Mouse (Mus musculus) urinary bladder, adult 2 months (tissue): ENCODE measurements around the gene Dnmbp. TPM values are rescaled to one million over a fixed set of nuclear protein-coding genes. Genes with fewer than 3 reads are reported as not detected.

Experiments used
- DNase-seq: peaks from one replicate; pipeline ENCODE4 v3.0.0; 2022; ENCODE audit warnings: low spot score
- polyA plus RNA-seq: library from polyadenylated mRNA; depleted of rRNA; stranded (reverse); fragments of >200 nt; gene quantifications from 2 replicates; pipeline ENCODE4 v1.2.3, GENCODE M21; 2012

Dnmbp gene
- polyA plus RNA-seq, 1 experiment: 34.7 TPM

DNA sequence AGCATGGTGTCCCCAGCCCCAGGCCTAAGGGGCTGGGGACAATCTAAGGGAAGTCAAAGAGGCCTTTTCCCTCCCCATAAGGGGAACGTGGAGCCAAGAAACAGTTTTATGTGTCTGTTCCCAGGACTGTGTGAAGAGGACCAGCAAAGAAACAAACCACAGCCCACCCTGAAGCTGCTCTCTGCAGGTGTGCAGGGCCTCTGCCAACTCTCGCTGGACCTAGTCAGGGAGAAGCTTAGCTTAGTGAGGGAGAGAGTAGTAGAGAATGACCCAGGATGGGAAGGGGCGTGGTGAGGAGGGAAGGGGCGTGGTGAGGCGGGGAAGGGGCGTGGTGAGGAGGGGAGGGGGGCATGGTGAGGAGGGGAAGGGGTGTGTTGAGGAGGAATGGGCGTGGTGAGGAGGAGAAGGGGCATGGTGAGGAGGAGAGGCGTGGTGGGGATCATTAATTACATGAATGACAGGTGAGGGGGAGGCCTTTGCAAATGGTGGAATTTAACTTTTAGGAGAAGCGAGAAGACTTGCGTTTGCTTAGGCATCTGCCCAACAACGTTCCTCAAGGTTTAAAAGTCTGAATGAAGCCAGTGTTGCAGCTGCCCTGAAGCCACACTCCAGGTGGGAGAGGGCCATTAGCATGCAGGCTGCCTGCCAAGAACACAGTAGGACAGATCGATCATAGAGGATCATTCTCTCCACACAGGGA, 9.3 kb upstream of the Dnmbp start:
- no peak for DNase-seq

DNA sequence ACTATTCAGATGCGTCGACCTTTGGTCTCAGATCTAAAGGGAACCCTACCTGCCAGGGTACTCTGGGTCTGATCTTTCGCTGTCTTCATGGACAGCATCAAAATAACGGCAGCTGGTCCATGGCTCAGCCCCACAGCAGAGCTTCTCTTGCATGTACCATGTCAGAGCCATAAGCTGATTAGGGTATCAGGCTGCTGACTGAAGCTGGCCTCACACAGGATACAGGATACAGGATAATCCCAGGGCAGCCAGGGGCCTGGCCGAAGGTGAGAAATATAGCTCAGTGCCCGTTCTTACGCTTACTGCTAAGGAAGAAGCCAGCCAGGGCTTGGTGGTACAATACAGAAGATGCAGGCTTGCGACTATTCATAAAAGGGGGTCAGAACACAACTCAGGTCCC, 4.6 kb upstream of the Dnmbp start:
- DNase-seq: no peak

DNA sequence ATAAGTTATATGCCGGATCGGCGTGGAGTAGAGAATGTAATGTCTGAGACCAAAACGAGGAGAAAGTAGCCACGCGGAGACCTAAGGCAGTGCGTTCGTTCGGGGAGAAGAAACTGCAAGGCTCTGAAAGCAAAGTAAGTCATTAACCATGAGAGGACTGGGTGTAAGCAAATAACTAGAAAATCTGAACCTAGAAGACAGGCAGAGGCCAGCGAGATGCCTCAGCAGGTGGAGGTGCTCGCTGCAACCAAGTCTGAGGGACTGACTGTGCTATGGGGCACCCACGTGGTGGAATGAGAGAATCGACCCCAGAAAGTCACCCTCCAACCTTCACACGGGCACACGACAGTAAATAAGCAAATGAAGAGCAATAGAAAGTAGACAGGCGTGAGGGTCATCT, 3.1 kb upstream of the Dnmbp start:
- DNase-seq: no peak

DNA sequence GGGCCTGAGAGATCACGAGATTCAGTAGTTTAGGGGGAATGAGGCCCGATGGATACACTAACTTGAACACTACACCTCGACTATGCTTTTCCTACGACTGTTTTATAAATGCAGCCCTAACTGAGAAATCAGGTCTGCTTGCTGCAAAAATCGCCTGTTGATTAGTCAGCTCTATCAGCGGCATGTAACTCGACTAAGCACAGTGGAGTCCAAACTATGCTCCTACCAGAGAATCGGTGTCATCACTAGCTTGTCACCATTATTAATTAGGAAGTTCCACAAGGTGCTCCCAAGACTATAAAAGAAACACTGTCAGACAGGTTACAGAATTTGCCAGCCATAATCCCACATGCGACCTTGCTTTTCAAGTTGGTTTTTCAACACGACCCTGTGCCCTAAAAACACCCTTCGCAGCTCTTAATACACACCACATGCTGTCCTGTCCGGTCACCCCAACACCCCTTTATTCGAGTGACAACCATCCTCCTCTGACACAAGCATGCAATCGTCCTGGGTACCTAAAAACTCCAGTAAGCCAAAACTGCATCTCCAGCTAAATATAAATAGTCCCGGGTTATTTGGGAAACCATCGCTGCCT, 721 bp downstream of the Dnmbp start:
- no peak for DNase-seq

DNA sequence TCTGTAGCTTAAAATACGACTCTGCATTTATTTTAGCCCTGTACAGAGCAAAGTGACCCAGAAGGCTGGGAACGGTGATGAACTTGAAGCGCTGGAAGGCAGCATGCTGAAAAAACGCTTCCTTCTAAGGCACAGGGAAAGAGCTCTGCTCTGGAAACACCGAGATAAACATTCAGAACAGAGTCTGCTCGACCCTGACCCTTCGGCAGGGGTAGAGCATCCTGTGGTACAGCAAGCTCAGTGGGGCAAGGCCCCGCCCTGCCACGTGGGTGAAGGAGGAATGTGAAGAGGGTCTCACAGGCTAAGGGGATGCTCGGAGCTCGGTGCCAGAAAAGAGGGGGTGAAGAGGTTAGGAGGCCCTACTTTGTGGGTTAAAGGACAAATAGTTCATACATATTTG, 1.6 kb downstream of the Dnmbp start:
- no peak for DNase-seq

DNA sequence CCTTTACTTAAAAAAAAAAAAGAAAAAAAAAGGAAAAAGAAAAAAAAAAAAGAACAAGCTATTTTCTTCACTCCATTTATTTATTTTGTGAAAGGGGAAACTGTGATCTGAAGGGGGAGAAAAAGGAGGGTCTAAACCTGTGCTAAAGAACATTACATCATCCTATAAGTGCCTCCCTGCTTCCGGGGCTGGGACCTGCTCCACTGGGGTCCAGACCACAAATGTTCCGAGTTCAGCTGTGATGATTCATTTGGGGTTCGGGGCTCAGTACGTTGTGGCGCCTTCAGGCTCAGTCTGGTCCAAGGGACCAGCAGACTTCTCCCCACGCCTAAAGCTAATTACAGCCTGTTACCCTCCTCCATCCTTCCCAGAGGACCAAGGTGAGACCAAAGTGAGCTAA, 9.1 kb downstream of the Dnmbp start:
- no peak for DNase-seq

DNA sequence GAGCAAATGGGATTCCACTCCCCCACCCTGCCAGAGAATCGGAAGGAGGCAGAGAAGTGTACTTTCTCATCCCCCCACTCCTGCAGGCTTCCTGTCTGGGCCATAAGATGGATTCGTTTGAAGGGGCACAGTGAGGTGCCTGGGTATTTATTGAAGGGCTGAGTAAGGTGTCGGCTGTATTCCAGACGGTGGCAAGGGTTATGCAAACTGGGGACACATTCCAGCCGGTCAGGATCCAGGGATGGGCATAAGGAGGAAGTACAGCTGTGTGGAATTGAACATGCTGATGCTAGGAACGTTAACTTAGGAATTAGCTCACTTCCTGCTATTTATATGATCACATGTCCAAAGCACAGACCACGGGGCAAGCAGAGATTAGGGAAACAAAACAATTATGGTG, 9.6 kb downstream of the Dnmbp start:
- no peak for DNase-seq

DNA sequence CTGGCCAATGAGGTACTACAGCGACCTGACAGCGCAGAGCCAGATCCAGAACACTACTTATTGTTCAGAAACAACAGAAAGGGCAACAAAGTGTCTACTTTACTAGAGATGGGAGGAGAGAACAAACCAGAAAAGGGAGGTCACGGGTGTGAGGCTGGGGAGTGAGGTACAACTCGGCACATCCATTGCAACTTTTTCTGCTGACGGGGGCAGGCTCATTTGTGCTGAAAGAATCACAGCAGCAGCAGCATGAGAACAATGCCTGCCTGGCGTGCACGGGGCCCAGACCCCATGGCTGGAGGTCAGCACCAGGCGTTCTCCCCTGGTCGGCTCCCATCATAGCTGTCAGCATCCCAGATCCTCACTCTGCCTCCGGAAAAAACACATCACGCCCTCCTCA, 10.1 kb downstream of the Dnmbp start:
- no peak for DNase-seq

DNA sequence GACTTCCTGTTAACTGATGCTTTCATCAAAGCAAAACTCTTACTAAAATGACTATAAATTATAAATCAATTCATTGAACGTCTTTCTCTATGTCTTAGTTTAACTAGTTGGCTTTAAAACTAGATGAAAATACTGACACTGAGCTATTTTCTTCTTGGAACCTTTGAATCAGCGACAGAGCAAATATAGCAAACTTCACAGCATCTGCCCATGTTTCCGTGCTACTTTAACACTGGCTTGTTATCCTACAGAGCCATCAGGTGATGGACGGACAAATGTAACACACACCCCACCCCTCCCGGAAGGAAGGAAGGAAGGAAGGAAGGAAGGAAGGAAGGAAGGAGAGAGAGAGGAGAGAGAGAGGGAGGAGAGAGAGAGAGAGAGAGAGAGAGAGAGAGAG, 12.0 kb downstream of the Dnmbp start:
- DNase-seq: no peak

DNA sequence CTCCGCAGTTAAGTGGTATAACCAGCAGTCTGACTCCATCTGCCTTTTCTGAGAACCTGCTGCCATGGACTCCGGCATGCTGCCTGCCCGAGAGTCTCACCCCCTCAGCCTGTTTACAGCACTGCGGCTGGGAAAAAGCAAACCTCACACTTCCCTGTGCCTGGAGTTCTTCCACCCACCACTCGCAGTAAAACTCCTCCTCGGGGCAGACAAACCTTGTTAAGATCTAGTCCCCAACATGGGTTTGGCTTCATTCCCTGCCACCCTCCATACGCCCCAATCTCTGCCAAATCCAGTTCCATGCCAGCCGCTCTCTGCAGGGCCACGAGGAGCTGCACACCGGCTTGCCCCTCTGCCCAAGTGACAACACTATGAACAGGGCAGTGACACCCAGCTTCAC, 12.9 kb downstream of the Dnmbp start:
- no peak for DNase-seq

DNA sequence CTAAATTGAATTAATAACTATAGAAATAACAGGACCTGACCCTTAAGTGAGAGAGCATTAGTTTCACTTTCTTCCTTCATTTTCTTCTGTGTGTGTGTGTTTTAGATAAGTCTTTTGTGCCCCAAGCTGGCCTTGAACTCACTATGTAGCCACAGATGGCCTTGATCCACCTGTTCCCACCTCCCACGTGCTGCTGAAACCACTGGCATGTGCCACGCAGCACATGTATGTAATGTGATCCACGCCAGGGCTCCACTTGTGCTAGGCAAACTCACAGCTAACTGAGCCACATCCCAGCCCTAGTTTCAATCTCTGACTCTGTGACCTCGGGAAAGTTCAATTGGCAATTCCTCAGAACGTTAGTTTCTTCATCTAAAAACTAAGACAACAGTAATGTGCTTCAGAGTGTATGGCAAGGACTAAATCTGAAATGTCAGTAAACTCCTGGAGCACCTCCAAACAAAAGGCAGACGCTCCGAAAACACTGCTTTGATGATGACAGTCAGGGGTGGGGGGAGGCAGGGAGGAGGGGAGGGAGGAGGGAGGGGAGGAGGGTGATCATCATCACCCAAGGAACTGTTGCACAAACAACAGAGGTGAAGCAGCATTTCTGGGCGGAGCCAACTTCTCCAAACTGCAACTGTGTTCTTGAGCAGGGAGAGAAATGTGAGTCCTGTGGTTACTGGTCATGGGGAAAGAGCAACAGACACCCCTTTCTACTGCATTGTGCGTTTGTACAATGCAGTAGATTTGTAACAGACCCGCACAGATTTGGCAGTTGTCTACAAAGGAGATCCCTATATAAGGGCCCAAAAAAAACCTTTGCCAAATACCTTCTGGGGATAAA, 13.6 kb downstream of the Dnmbp start:
- no peak for DNase-seq

DNA sequence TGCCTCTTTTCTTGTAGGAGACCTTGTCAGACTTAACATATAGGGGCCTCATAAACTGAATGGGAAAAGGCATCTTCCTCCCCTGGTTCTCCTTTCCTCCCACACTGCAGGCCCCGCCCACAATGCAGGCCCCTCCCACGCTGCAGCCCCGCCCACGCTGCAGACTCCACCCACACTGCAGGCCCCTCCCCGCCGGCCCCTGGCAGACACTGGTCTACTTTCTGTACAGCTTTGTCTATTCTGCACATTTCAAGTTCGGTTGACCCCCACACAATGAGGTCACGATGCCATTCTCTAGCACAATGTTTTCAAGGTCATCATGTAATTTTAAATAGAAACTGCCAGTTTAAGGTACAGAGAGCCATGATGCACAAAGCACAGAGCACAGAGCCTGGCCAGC, 15.6 kb downstream of the Dnmbp start:
- no peak for DNase-seq

DNA sequence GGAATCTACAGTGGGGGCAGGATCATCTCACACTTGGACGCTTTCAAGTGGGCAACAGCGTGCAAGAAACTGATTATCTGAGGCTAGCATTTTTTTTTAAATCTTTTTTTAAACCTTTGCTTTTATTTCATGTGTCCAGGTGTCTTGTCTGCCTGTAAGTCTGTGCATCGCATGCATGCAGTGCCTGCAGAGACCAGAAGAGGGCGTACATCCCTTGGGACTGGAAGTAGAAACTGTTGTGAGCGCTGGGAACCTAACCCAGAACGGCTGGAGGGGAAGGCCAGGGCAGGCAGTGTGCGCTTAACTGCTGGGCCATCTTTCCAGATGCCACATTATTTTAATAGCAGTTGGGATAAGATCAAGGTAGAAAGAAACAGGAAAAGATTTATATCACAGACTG, 17.0 kb downstream of the Dnmbp start:
- no peak for DNase-seq

DNA sequence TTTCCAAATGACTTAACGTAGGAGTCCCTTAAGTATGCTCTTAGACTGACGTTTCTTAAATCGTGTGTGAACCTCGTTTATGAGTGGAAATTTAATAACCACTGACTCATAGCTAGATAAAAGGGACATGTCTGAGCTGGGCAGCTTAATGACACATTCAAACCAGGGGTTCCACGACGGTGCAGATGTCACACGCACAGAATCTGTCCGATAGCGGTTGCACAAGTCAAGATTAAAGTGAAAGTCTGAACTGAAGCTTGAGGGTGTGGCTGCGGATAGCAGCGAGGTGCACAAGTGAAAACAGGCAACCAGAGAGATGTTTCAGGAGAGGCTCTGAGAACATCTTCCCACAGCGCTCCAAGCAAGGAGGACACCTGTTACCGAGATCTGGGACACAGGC, 18.6 kb downstream of the Dnmbp start:
- no peak for DNase-seq

DNA sequence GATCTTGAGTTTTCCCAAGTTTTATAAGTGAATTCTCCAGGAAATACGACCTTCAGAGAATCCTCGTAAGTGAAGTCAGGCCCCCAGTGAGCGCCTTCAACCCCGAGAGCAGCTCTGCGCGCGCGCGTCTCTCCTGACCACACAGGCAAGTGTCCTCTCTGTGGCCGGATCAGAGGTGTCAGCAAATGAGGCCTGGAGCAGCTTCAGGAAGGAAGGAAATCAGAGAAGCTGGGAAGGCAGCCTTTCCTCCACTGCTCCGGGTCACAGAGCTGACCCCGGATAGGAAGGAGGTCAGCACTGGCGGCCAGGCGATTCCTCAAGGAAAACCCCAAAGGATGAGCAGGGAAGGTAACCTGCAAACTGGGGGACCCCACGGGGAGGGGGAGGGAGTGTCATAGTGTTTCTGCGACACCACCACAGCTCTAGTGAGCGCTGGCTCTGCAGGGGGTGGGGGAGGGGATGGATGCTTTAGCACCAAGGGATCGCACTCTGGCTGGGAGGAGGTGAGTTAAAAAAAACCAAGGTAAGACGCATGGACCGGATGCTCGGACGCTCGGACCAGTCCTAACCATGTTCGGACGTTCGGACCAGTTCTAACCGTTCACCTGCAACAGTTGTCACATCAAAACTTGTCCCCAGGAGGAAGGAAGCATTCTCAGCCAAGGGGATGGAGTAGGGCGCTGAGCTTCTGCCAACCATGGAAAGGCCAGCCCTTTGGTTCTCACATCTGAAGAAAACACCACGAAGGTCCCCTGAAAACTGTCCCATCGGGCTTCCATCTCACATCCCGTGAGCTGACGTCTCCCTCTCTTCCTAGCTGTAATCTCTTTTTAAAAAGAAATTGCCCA, 19.3 kb downstream of the Dnmbp start:
- DNase-seq: no peak

DNA sequence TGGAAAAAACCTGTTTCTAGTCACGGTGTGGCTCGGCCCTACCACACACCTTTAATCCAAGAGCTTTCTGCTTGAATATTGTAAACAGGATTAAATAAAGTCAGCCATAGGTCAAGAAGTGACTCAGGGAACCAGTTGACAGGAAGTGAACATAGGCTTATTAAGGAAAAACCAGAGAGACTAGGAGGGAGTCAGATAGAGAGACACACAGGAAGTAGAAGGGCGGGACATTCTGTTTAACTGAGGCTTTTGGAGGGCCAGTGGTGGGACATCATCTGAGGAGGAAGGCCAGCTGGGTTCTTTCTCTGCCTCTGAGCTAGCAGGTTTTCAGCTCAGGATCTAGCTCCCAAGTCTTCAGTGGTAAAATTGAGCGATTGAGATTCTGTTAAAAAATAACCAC, 20.1 kb downstream of the Dnmbp start:
- DNase-seq: no peak

DNA sequence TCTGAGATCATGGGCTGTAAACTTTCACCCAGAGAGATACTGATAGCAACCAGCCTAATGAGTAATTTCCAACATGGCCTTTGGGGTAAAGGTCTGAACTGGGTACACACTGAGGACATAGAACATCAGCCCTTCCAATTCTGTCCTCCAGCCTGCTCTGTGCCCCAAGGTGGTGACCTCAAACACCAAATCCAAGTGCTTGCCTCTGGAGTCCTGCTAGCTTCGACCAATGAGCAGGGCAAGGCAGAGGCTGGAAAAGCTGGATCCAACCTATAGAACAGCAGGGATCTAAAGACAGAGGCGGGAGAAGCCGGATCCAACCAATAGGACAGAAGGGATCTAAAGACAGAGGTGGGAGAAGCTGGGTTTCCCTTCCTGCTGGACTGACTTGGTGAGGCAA, 21.2 kb downstream of the Dnmbp start:
- no peak for DNase-seq

DNA sequence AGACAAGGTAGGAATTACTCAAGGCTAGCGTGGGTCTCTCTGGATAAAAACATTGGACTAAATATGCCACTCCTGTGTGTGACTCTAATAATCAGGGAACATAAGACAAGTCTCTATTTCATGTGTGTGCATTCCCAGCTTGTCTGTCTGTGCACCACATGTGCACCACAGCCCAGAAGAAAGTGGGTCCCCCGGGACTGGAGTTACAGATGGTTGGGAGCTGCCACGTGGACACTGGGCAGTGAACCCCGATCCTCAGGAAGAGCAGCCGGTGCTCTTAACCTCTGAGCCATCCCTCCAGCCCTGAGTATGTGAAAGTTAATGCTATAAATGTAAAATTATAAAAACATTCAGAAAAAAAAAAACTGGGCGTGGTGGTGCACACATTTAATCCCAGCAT, 22.2 kb downstream of the Dnmbp start:
- DNase-seq: no peak

DNA sequence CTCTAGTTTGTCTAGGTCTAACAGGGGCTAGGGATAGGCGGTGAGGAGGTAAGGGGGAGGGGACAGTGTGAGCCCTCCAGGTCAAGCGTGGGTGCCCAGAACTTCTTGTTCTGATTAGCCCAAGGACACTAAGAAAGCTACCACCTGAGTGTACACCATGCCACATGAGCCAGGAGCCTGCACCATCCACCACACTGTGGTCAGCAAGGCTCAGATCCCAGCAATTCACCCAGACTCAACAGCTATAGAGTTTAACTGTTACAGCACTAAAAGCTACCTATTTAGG, 22.6 kb downstream of the Dnmbp start:
- no peak for DNase-seq

DNA sequence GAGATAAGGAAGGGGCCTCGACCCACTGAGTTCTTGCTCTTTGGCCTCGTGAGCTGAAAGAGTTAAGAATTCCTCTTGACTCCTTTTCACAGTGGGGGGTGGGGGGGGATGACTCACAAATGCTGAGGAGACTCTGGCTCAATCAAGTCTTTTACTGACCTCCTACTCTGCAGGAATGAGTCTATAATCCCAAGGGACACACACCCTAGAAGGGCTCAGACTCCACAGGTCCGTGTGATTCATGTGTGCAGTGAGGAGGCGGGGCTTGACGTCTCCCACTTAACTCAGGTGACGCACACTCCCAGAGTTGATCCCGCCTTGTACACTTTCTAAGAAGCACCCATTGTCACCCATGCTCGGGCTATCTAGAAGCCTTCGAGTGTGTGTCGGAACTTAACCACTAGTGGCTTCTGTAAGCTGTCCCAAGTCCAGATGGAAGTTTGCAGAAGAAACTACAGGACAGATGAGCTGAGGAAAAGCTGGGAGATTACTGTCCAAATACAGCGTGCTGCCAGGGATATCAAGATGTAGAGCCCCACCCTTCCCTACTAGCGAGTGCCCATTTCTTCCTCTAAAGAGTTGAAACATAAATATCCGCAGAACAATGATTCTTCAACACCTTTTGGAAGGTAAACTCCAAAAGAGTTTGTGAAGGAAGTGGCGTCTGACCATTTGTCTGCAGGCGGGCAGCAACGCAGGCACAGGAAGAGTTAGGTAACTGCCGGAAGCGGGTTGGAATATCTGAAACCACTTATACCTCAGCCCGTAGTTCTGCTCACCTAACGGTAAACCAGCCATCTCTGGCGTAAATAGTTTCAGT, 23.2 kb downstream of the Dnmbp start:
- no peak for DNase-seq

DNA sequence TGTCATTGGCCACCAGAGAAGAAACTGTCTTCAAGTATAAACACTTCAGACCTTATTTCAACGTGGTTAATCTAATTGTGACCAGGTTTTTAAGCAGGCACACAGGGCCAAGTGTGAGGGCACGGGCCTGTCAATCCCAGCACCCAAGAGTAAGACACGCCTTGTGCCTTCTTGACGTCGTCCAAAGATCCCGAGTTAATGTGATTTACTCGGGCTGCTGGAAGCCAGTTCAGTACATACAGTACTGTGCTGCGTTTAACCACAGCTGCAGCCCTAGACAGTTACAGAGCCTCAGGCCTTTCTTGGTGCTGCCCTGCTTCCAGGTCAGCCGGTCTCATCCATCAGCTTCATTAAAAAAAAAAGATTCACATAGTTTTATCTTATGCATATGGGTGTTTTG, 24.6 kb downstream of the Dnmbp start:
- no peak for DNase-seq

DNA sequence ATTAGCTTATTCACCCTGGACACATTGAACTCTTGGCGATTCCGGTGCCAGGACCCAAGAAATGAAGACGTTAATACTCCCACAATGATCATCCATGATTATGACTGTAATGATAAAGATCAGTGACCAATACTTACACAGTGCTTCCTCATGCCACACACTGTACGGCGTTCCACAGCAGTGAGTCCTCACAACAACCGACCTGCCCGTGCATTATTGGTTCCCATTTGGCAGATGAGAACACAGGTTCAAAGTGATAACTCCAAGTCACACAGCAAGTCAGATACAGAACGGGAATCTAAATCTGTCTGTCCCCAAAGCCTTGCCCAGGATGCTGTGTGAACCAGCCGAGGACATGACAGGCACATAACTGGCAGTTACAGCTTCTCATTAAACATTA, 25.0 kb downstream of the Dnmbp start:
- DNase-seq: no peak
